Comparison of ENCODE assay signal across 16 mouse cellular contexts in genomic region chr11:113572641-113573040, GRCm38 (mm10). TPM values are rescaled to one million over a fixed set of nuclear protein-coding genes. Genes with fewer than 3 reads are reported as not detected.
A peak's percentile ranks its signal among the peaks of the same experiment; 100 is the strongest.
DNase-seq lines count a peak whose midpoint lies in the region; ATAC-seq lines count a peak whose summit lies in the region.
"Had no signal": no experiment of that assay in that cellular context is flagged by ENCODE, and none has a peak within 500 bp of the region (broad histone marks: within the 10 kb centered on the region; RNA-seq: fewer than 3 reads in every experiment).

No protein-coding gene starts in this region.

- 50% methylated on average over 6 of the region's 6 CpGs for WGBS in heart, embryonic 13.5 days
- 48% methylated on average over 6 of the region's 6 CpGs for whole genome bisulfite sequencing in hindbrain, embryonic 16.5 days
- 39% methylated on average over 6 of the region's 6 CpGs for WGBS in midbrain, embryonic 16.5 days

- H3K27ac ChIP-seq in heart, embryonic 13.5 days (replicated peaks): peak overlapping the region; percentile 60
- H3K27ac ChIP-seq in hindbrain, embryonic 16.5 days (ENCODE audit: low read depth, low read length): no peak overlapping the region
- peak overlapping the region; percentile 54 for H3K27ac ChIP-seq in midbrain, embryonic 16.5 days (ENCODE audit: low read length)
- H3K27ac ChIP-seq: gastrocnemius, adult 2 months; stomach, postnatal 0 days had no signal

- no peak for DNase-seq in heart, adult 8-10 months (ENCODE audit: low spot score)
- DNase-seq in lung, adult 18-20 months: peak; percentile 6 to 22
- no peak for DNase-seq in lung, postnatal 4 days
- DNase-seq in thymus, postnatal 0 days (ENCODE audit: low spot score): no peak
- DNase-seq: adrenal gland, postnatal 14 days; cerebellum, postnatal 10 days; gastrocnemius, adult 2 months; kidney, adult 11 months; kidney, postnatal 4 days; thymus, postnatal 4 days had no signal

- ATAC-seq in heart, embryonic 13.5 days (ENCODE audit: extremely low read depth, insufficient number of reproducible peaks, low FRiP score, low TSS enrichment): no peak
- peak; percentile 58; the same call in 1 of the 2 replicates for ATAC-seq in hindbrain, embryonic 16.5 days
- peak; percentile 67 for ATAC-seq in midbrain, embryonic 16.5 days

- H3K4me1 ChIP-seq in heart, embryonic 13.5 days: peaks cover 18% of the 10 kb centered on the region
- H3K4me1 ChIP-seq in hindbrain, embryonic 16.5 days (ENCODE audit: control insufficient read depth, insufficient read depth, low read depth, low read length): peaks cover 5% of the 10 kb centered on the region
- peaks cover 11% of the 10 kb centered on the region for H3K4me1 ChIP-seq in midbrain, embryonic 16.5 days (ENCODE audit: control insufficient read depth, insufficient read depth, low read length)

- no peaks in the 10 kb centered on the region for H3K9me3 ChIP-seq in heart, embryonic 13.5 days
- H3K9me3 ChIP-seq in hindbrain, embryonic 16.5 days (ENCODE audit: control insufficient read depth, low read length): no peaks in the 10 kb centered on the region
- H3K9me3 ChIP-seq in midbrain, embryonic 16.5 days (replicated peaks; ENCODE audit: control insufficient read depth, low read length, poor library complexity, severe bottlenecking): no peaks in the 10 kb centered on the region

- H3K27me3 ChIP-seq in heart, embryonic 13.5 days (replicated peaks): no peaks in the 10 kb centered on the region; the same call in 1 of the 2 replicates
- no peaks in the 10 kb centered on the region for H3K27me3 ChIP-seq in hindbrain, embryonic 16.5 days (replicated peaks; ENCODE audit: control insufficient read depth, insufficient read depth, low read length)
- H3K27me3 ChIP-seq in midbrain, embryonic 16.5 days (ENCODE audit: control insufficient read depth, insufficient read depth, low read depth, low read length): no peaks in the 10 kb centered on the region

- no peaks in the 10 kb centered on the region for H3K36me3 ChIP-seq in heart, embryonic 13.5 days
- no peaks in the 10 kb centered on the region for H3K36me3 ChIP-seq in hindbrain, embryonic 16.5 days (ENCODE audit: control insufficient read depth, insufficient read depth, low read length)
- H3K36me3 ChIP-seq in midbrain, embryonic 16.5 days (ENCODE audit: control insufficient read depth, insufficient read depth, low read length): no peaks in the 10 kb centered on the region

- no peak overlapping the region for H3K4me2 ChIP-seq in heart, embryonic 13.5 days
- no peak overlapping the region for H3K4me2 ChIP-seq in hindbrain, embryonic 16.5 days (ENCODE audit: low read length)
- no peak overlapping the region for H3K4me2 ChIP-seq in midbrain, embryonic 16.5 days (ENCODE audit: low read length)

- no peak overlapping the region for H3K4me3 ChIP-seq in heart, embryonic 13.5 days
- no peak overlapping the region for H3K4me3 ChIP-seq in hindbrain, embryonic 16.5 days (ENCODE audit: low read length)
- H3K4me3 ChIP-seq in midbrain, embryonic 16.5 days (ENCODE audit: low read depth, low read length): no peak overlapping the region
- H3K4me3 ChIP-seq: gastrocnemius, adult 2 months had no signal

- peak overlapping the region; percentile 57 for H3K9ac ChIP-seq in heart, embryonic 13.5 days
- H3K9ac ChIP-seq in hindbrain, embryonic 16.5 days (ENCODE audit: low read depth, low read length): no peak overlapping the region
- H3K9ac ChIP-seq in midbrain, embryonic 16.5 days (ENCODE audit: low read depth, low read length): no peak overlapping the region

RNA-seq across cellular contexts. Expression of gene Sstr2, which starts 46.5 kb away (rescaled TPM):
- polyA plus RNA-seq in heart, embryonic 13.5 days (2015; fragmentation: Nextera tagmentation; extraction: Ambion mirVana): 0.39 and 0.45 TPM in 2 replicates
- not detected for total RNA-seq in heart, adult 8-10 months (2022)
- 32.3 and 32.5 TPM in 2 replicates for polyA plus RNA-seq in hindbrain, embryonic 16.5 days (2015; fragmentation: Nextera tagmentation; extraction: Ambion mirVana)
- 15.5 and 17.3 TPM in 2 replicates for polyA plus RNA-seq in midbrain, embryonic 16.5 days (2015; fragmentation: Nextera tagmentation; extraction: Ambion mirVana)
- polyA plus RNA-seq in thymus, postnatal 0 days (2015; fragmentation: Nextera tagmentation; extraction: Ambion mirVana): 3.4 and 4.0 TPM in 2 replicates
- total RNA-seq: gastrocnemius, adult 2 months; heart, postnatal 25 days; neutrophil, adult 5-6 weeks had no signal

Comparison
In these comparisons a context has a peak if more than half of its experiments do, and no peak if none do; other contexts are left out.
1. DNase-seq: peak in lung, adult 18-20 months (2 of 2); none in heart, adult 8-10 months (single experiment), lung, postnatal 4 days (0 of 2) and thymus, postnatal 0 days (single experiment).